Mouse (Mus musculus) skeletal muscle tissue, adult 2 months (tissue): ENCODE results near the gene Ddn.
A peak's percentile ranks its signal among the peaks of the same experiment; 100 is the strongest.

Source experiments
- DNase-seq: peaks from one replicate; pipeline ENCODE4 v3.0.0-alpha.2; 2012; ENCODE audit warnings: low read depth, low spot score

Ddn gene

DNA sequence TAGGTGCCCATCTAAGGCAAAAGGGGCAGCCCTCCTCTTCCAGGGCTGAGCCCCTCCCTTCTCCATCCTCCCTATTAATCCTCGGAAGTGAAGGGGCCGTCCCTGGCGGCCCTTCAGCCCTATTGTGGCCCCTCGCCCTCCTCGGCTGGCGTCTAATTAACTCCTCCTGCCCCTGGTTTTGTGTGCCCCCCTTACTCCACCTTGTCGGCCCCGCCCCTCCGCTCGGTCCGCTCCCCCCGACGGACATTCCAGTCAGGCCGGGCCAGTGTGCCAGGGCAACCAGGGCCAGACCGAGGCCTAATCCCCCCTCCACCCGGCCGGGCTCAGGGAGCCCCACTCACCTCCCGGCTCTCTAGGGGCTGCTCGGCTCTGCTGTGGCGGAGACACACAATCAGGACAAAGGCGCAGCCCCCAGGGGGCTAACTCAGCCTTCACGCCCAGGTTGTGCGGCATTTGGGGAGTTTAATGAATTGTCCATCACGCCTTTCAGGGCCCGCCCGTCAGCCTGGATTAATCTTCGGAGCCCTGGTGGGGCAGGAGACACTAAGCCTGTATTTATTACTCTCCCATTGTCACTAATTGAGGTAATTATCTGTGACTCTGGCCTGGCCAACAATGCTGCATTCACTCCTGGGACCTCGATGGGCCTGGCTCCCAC is 11.3 kb downstream of the Ddn start:
- no peak for DNase-seq

DNA sequence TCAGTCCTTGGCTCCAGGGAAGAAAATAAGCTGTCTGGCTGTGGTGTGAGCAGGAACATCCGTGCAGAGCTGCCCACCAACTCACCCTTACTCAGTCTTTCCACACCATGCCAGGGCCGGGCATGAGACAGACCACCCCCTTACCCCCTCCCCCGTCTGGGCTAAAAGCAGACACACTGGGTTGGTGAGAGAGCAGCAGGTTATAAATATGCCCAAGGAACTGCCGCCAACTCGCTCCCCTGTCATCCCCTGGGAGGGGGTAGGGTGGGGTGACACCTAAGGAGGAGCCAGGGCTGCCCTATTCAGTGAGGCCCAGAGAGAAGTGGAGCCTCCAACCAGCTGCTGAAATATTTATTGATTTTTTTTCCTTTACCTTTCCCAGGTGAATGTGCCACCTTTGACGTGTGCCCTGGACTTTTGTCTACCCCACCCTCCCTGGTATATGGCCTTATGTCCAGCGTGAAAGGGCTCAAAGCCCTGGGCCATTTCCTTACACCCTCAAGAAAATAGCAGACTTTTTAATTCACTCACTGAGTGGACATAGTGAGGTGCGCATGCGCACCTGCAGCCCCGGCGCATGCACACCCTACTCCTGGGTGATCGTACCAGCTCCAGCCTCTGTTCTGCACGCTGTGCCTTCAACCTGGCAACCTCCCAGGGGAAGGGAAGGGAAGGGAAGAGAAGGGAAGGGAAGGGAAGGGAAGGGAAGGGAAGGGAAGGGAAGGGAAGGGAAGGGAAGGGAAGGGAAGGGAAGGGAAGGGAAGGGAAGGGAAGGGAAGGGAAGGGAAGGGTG is 12.3 kb downstream of the Ddn start:
- no peak for DNase-seq

DNA sequence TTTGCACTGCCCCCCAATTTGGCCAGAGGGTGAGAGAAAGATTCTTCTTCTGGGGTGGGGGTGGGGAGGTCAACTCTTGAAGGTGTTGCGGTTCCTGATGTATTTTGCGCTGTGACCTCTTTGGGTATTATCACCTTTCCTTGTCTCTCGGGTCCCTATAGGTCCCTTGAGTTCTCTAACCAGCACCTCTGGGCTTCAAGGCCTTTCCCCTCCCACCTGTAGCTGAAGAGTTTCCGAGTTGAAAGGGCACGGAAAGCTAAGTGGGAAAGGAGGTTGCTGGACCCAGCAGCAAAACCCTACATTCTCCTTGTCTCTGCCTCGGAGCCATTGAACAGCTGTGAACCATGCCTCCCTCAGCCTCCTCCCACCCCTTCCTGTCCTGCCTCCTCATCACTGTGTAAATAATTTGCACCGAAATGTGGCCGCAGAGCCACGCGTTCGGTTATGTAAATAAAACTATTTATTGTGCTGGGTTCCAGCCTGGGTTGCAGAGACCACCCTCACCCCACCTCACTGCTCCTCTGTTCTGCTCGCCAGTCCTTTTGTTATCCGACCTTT is 16.1 kb downstream of the Ddn start:
- DNase-seq, result no peak

DNA sequence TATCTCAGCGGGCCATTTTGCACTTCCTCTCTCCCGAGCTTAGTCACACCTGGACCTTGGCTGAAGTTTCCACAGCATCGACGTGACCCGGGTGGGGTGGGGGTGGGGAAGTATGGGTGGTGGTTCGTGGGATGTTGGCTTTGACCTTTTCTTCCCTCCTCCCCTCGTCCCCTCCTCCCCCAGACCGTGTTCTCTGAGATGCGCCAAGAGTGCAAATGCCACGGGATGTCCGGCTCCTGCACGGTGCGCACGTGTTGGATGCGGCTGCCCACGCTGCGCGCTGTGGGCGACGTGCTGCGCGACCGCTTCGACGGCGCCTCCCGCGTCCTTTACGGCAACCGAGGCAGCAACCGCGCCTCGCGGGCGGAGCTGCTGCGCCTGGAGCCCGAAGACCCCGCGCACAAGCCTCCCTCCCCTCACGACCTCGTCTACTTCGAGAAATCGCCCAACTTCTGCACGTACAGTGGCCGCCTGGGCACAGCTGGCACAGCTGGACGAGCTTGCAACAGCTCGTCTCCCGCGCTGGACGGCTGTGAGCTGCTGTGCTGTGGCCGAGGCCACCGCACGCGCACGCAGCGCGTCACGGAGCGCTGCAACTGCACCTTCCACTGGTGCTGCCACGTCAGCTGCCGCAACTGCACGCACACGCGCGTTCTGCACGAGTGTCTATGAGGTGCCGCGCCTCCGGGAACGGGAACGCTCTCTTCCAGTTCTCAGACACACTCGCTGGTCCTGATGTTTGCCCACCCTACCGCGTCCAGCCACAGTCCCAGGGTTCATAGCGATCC is 16.9 kb downstream of the Ddn start:
- no peak for DNase-seq

DNA sequence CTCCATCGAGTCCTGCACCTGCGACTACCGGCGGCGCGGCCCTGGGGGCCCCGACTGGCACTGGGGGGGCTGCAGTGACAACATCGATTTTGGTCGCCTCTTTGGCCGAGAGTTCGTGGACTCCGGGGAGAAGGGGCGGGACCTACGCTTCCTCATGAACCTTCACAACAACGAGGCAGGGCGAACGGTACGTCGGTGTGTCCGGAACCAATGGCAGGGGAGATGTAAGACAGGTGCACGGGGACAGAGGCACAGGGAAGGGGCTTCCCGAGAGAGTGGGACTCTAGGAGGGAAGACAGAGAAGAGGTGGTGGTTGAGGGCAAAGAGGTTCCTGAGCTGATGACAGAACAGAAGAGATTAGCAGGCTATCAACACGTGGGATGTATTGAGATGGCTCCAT is 17.5 kb downstream of the Ddn start:
- DNase-seq, result no peak

DNA sequence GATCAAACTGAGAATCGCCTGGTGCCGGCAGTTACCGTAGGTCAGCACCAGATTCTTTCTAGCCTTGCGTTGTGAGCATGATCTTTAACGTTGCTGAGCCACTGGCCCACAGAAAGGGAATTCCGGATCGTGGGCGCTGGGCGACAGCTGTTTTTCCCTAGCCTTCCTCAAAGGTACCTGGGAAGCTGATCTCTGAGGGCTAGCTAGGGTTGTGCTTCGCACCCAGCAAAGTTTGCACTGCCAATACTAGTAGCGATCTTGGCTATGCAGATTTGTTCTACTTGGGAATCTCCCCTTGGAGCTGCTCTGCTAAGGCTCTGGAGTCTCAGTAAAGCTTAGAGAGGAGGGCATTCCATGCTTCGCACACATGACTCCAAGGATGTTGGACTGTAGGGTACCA is 18.1 kb downstream of the Ddn start:
- no peak for DNase-seq

DNA sequence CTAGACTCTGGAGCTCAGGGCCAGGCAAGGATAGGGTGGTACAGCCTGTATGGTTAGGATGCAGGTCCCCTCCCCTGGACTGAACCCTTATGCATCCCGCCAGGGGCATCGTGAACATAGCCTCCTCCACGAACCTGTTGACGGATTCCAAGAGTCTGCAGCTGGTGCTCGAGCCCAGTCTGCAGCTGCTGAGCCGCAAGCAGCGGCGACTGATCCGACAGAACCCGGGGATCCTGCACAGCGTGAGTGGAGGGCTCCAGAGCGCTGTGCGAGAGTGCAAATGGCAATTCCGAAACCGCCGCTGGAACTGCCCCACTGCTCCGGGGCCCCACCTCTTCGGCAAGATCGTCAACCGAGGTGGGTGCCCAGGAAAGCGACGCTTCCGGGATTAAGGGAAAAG is 18.5 kb downstream of the Ddn start:
- no peak for DNase-seq

DNA sequence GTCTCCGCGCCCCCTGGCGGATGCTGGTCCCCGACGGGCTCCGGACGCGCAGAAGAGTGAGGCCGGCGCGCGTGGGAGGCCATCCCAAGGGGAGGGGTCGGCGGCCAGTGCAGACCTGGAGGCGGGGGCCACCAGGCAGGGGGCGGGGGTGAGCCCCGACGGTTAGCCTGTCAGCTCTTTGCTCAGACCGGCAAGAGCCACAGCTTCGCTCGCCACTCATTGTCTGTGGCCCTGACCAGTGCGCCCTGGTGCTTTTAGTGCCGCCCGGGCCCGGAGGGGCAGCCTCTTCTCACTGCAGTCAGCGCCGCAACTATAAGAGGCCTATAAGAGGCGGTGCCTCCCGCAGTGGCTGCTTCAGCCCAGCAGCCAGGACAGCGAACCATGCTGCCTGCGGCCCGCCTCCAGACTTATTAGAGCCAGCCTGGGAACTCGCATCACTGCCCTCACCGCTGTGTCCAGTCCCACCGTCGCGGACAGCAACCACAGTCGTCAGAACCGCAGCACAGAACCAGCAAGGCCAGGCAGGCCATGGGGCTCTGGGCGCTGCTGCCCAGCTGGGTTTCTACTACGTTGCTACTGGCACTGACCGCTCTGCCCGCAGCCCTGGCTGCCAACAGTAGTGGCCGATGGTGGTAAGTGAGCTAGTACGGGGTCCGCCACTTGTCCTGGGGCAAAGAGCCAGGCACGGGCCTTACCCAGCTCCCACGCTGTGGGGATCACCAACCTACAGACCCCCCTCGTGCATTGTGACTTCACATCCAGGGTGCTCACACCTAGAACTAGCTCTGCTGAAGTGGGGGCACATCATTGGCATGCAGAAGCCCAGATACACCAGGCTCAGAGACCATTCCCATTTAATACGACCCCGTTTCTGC is 19.4 kb downstream of the Ddn start, which contains the start of gene Wnt1:
Wnt1 (plus strand) TSS at position 197 of the 875 bp plus-strand sequence.
- no peak for DNase-seq

DNA sequence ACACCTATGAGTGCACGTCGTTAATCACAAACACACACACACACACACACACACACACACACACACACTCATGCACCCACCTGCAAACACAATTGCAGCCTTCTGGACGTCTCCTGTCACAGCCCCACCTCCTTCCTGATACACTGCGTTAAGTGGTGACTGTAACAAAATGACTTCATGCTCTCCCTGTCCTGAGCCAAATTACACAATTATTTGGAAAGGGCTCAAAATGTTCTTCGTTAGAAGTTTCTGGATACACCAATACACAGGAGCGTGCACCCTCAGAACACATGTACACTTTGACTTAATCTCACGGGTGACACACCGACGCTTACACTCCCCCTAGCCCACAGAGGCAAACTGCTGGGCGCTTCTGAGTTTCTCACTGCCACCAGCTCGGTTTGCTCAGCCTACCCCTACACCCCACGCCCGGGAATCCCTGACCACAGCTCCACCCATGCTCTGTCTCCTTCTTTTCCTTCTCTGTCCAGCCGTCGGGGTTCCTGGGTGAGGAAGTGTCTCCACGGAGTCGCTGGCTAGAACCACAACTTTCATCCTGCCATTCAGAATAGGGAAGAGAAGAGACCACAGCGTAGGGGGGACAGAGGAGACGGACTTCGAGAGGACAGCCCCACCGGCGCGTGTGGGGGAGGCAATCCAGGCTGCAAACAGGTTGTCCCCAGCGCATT is 20.2 kb downstream of the Ddn start:
- DNase-seq, result no peak

DNA sequence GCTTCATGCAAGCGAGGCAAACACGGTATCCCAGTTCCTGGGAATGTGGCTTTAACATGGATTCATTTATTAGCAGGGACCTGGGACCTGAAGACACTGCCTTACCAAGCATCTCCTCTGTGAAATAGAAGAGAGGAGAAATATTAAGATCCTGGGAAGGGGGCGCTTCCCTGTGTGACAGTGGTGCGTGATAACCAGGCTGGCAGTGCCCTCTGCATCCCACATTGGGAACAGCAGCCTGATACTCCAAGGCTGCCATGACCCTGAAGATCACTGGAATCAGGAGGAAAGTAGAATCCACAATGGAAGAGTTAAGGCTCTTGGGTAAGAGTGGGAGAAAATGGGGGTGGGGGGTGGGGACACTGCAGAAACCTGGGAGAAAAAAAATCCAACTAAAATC is 21.4 kb downstream of the Ddn start:
- DNase-seq, result no peak

DNA sequence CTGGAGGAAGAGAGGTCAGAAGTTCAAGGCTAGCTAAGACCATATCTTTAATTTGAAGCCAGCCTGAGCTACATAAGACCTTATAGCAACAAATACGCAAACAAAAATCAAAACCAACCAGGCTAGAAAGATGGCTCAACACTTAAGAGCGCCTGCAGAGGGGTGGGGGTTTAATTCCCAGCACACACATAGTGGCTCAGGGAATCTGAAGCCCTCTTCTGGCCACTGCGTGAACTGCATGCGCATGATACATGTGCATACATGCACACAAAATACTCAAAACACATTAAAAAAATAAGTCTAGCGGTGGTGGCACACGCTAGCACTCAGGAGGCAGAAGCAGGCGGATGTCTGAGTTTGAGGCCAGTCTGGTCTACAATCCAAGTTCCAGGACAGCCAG is 23.5 kb downstream of the Ddn start:
- no peak for DNase-seq

DNA sequence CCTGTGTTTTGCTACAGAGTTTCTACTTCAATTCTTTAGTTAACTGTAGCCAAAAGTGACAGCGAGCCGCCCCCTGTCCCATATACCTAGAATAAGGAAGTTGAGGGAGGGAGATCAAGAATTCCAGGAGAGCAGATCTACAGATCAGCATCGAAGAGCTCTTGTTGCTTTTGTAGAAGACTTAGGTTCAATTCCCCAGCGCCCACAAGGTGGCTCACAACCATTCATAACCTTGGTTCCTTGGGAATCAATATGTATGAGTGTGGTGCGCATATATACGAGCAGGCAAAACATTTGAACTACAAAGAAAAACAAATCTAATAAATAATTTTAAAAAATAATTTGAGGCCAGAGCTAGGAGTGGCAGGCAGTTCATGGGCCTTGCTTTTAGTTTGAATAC is 28.1 kb downstream of the Ddn start:
- no peak for DNase-seq

DNA sequence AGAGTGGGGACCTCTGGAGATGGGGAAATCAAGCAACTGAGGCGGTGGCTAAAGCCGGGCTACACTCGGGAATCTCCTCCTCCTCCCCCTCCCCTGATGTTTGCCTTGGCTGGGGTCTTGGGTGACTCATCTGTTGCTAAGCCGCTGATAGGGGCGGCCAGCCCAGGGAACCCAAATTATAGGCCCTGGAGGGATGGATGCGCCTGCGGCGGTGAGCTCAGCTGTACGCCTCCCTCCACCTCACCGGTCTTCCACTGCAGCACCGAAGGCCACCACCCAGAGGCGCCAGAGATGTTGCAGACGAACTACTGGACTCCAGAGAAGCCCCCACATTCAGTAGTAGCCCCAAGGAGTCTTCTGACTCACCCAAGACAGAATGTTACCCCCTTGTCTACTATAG is 28.7 kb downstream of the Ddn start:
- peak; percentile 62 for DNase-seq

DNA sequence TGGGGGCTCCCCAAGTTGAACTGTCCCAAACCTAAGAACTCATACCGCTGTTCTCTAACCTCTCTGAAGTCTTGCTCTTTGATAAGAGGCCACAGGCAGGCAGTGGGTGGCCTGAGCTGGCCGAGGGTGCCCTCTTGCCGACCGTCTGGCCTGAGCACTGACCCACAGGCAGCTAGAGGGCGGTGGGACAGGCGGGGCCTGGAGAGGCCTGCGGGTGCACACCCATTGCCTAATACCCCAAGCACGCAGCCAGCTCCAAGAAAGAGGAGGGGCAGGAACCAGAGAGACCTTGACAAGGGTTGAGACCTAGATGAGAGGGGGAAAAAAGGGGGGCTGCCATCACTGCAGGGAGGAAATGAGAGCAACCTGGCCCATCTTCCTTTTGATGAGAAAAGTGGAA is 29.2 kb downstream of the Ddn start:
- peak; percentile 40 for DNase-seq

DNA sequence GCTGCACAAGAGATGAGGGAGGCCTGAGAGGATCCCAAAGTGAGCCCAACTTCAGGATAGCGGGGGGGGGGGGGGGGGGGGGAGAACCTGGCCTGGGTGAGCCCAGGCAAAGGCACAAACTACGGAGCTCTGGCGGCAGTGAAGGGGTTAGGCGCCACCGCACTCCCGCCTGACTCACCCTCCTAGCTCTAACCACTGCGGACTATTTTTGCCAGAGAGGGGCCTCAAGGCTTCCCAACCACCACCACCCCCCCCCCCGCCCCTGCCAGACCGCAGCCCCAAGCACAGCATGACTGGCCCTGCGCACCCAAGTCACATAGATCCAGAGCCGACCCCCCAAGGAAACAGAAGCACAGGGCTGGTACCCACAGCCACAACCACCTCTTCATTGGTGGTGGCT is 30.5 kb downstream of the Ddn start:
- no peak for DNase-seq

DNA sequence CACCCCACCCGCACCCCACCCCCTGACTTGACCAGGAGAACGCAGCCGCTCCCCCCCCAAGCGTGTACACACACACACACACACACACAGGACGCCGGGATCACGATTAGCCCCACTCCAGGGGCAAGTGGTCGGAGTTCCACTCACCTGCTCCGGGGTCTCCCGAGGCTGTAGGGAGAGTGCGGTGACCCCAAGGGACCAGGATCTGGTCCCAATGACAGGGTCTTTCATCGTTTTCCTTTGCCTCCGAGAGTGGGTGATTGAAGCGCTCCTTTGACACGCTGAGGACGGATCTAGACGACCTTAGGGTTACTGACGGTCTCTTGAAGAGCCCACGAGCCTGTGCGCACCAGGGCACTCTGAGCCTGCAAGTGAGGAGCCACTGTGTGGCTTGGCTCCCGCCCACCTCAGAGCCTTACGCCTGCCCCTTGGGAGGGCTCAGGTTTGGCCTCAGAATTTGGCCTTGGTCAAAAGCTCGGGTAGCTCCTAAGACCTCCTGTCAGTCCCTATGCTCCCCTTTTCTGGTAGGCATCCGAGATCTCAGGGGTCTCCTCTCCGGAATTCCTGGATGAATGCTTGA is 31.0 kb downstream of the Ddn start:
- DNase-seq, result no peak

DNA sequence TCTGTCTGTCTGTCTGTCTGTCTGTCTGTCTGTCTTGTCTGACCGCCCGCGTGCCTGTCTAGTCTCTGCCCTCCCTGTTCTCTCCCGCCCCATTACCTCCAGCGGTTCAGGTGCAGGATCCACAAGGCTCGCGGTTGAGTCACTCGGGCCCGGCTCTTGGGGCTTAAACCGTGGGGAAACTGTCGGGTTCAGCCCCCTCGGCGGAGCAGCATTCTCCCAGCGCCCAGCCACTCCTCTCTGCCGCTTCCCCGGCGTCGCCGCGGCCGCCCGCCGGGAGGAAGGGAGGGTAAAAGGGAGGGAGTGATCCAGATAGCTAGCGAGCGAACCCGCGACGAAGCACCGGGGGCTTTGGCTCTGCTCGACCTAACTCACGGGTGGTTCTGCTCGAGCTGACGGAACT is 31.5 kb downstream of the Ddn start, which contains the start of gene Wnt10b:
Wnt10b (minus strand) TSS at position 389 of the 400 bp plus-strand sequence.
- no peak for DNase-seq

DNA sequence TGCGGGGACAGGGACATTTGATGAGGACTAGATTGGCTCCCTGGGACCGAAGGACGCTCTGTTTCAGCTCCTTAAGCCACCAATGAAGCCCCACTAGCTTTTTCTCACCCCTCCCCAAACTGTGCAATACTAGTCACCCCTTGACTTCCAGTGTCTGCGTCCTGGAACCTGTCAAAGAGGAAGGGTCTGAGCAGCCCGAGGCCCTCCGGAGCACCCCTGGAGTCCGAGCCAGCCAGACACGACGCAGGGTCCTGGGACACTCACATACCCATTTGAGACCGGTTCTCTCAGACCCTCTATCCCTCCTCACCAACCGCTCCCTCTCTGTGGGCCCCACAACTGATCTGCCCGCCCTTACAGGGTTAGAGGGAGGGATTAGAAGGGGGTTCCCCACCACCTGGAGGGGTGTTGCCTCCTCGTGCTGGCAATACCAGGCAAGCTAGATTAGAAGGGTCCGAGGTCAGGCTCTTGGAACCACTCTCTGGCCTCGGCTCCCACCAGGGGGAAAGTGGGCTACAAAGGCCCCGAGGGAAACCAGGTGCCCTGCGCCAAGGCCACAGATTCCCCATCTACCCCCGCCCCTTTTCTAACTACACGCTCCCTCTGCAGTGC is 32.2 kb downstream of the Ddn start:
- no peak for DNase-seq

DNA sequence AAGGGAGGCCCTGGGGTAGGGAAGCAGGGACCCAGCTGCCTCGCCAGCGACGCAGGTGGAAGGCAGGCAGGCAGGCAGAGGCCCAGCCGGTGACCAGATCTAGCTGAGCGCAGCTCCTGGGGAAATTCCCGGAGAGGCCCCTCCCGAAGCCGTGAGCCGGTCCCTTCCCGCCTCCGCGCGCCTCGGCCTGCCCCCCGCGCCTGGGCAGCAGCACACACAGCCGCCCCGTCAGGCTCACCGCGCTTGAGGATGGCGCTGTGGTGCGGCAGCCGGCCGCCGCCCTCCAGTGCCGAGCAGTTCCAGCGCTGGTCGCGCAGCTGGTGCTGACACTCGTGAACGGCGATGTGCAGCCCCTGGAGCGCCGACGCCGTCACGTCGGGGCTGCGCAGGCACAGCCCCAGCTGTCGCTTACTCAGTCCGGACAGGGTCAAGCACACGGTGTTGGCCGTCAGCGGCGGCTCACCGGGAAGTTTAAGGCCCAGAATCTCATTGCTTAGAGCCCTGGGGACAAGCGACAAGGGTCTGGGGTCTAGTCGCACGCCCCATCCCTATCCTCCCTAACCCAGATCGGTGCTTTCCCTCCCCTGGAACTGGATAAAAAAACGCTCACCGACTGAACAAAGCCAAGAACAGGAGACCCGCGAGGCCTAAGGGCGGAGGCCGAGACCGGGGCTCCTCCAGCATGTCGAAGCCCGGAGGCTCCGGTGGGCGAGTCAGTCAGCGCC is 32.8 kb downstream of the Ddn start:
- DNase-seq, result no peak
